Mouse (Mus musculus) bone marrow macrophage, adult 2 months (primary cell): ENCODE results near the gene Gm10230. TPM values are rescaled to one million over a fixed set of nuclear protein-coding genes. Genes with fewer than 3 reads are reported as not detected.
"Not testable (repeated sequence)": the region's sequence is repeated elsewhere in the genome, so short reads cannot be mapped to it uniquely, and the experiment has no call there.

Source experiments
- H3K27ac ChIP-seq: 2 replicates; pipeline ENCODE4 v1.5.1; 2012; ENCODE audit warnings: low read depth, low read length; ENCODE audit not compliant: insufficient read depth
- H3K4me1 ChIP-seq: 2 replicates; pipeline ENCODE4 v1.6.1; 2012; ENCODE audit warnings: low read length; ENCODE audit not compliant: control insufficient read depth, insufficient read depth
- H3K4me3 ChIP-seq: 2 replicates; pipeline ENCODE4 v1.5.1; 2012; ENCODE audit warnings: mild to moderate bottlenecking, low read length, moderate library complexity; ENCODE audit not compliant: insufficient read depth
- polyA plus RNA-seq: library from polyadenylated mRNA; stranded (reverse); fragments of >200 nt; gene quantifications from 2 replicates; pipeline ENCODE4 v1.2.4, GENCODE M21; 2012; ENCODE audit not compliant: missing spikeins, insufficient read depth, insufficient read length

Gene Gm10230
- not detected in 2 replicates for polyA plus RNA-seq

- not testable (repeated sequence) for H3K4me1 ChIP-seq, H3K4me3 ChIP-seq, H3K27ac ChIP-seq
Observed at GRCm38 (mm10) chrX:27494782-27495181, at the start of gene Gm10230. Gene Gm10230, minus strand, starts transcription at chrX:27494882.
